Mouse (Mus musculus) thymus, postnatal 25 days (tissue): Measurements from ENCODE around the gene Fubp1.
"Not testable (repeated sequence)": the region's sequence is repeated elsewhere in the genome, so short reads cannot be mapped to it uniquely, and the experiment has no call there.

Experiments
- DNase-seq: peaks from one replicate; pipeline ENCODE4 v3.0.0; 2022

Fubp1 gene

GRCm38 (mm10) chr3:152193635-152194097, 16.6 kb upstream of the Fubp1 start:
- DNase-seq, result peak; percentile 80

- not testable (repeated sequence) for DNase-seq
These were observed 13.0 kb upstream of the Fubp1 start for GRCm38 (mm10) chr3:152197246-152197645.

- no peak for DNase-seq
These were observed 11.1 kb upstream of the Fubp1 start for GRCm38 (mm10) chr3:152199125-152199524.

- no peak for DNase-seq
These were observed 9.0 kb upstream of the Fubp1 start for GRCm38 (mm10) chr3:152201181-152201580.

GRCm38 (mm10) chr3:152201651-152202050, 8.6 kb upstream of the Fubp1 start:
- no peak for DNase-seq

GRCm38 (mm10) chr3:152202942-152203341, 7.3 kb upstream of the Fubp1 start:
- no peak for DNase-seq

- peak; percentile 47 for DNase-seq
These were observed 6.8 kb upstream of the Fubp1 start for GRCm38 (mm10) chr3:152203411-152203810.

GRCm38 (mm10) chr3:152203996-152204395, 6.2 kb upstream of the Fubp1 start:
- peak; percentile 76 for DNase-seq

GRCm38 (mm10) chr3:152204577-152204976, 5.6 kb upstream of the Fubp1 start:
- peak; percentile 35 for DNase-seq

- DNase-seq, result no peak
These were observed 3.1 kb upstream of the Fubp1 start for GRCm38 (mm10) chr3:152207156-152207555.

- DNase-seq, result no peak
These were observed 1.9 kb upstream of the Fubp1 start for GRCm38 (mm10) chr3:152208096-152208885.

GRCm38 (mm10) chr3:152209177-152209966, 850 bp upstream of the Fubp1 start:
- no peak for DNase-seq

GRCm38 (mm10) chr3:152210728-152211391, 638 bp downstream of the Fubp1 start:
- peak; percentile 75 for DNase-seq

GRCm38 (mm10) chr3:152211731-152212279, 1.6 kb downstream of the Fubp1 start:
- peak; percentile 63 for DNase-seq

- no peak for DNase-seq
These were observed 3.2 kb downstream of the Fubp1 start for GRCm38 (mm10) chr3:152213416-152213815.

- DNase-seq, result no peak
These were observed 14.7 kb downstream of the Fubp1 start for GRCm38 (mm10) chr3:152224918-152225317.

GRCm38 (mm10) chr3:152225906-152226305, 15.7 kb downstream of the Fubp1 start:
- no peak for DNase-seq

GRCm38 (mm10) chr3:152228843-152229242, 18.6 kb downstream of the Fubp1 start:
- no peak for DNase-seq

GRCm38 (mm10) chr3:152229271-152229670, 19.0 kb downstream of the Fubp1 start:
- no peak for DNase-seq

GRCm38 (mm10) chr3:152231333-152232100, 21.3 kb downstream of the Fubp1 start:
- DNase-seq, result no peak

GRCm38 (mm10) chr3:152235238-152235637, 25.0 kb downstream of the Fubp1 start:
- DNase-seq, result no peak

- no peak for DNase-seq
These were observed 25.6 kb downstream of the Fubp1 start for GRCm38 (mm10) chr3:152235805-152236204.
